Comparison of ENCODE assay signal across 16 mouse cellular contexts in genomic region chr11:68208023-68208422, GRCm38 (mm10).
A peak's percentile ranks its signal among the peaks of the same experiment; 100 is the strongest.
DNase-seq lines count a peak whose midpoint lies in the region; ATAC-seq lines count a peak whose summit lies in the region.
"Had no signal": no experiment of that assay in that cellular context is flagged by ENCODE, and none has a peak within 500 bp of the region (broad histone marks: within the 10 kb centered on the region; RNA-seq: fewer than 3 reads in every experiment).

No protein-coding gene starts in this region.

- H3K9me3 ChIP-seq in hindbrain, embryonic 13.5 days = no peaks in the 10 kb centered on the region
- no peaks in the 10 kb centered on the region for H3K9me3 ChIP-seq in hindbrain, embryonic 11.5 days (ENCODE audit: control insufficient read depth, low read length)
- H3K9me3 ChIP-seq in intestine, embryonic 15.5 days = no peaks in the 10 kb centered on the region
- H3K9me3 ChIP-seq: limb, embryonic 15.5 days; midbrain, embryonic 10.5 days; neural tube, embryonic 12.5 days had no signal

- H3K4me3 ChIP-seq in hindbrain, embryonic 13.5 days = no peak overlapping the region
- no peak overlapping the region for H3K4me3 ChIP-seq in hindbrain, embryonic 11.5 days (ENCODE audit: low read depth, low read length)
- H3K4me3 ChIP-seq in brown adipose tissue, adult 24 weeks (ENCODE audit: insufficient read depth, low read depth, low read length) = no peak overlapping the region
- no peak overlapping the region for H3K4me3 ChIP-seq in intestine, embryonic 15.5 days (replicated peaks)
- H3K4me3 ChIP-seq: limb, embryonic 15.5 days; midbrain, embryonic 10.5 days; neural tube, embryonic 12.5 days had no signal

- peaks cover 7% of the 10 kb centered on the region for H3K36me3 ChIP-seq in hindbrain, embryonic 13.5 days
- no peaks in the 10 kb centered on the region; the same call in 1 of the 2 replicates for H3K36me3 ChIP-seq in hindbrain, embryonic 11.5 days (ENCODE audit: control insufficient read depth, insufficient read depth, low read length)
- H3K36me3 ChIP-seq in intestine, embryonic 15.5 days = no peaks in the 10 kb centered on the region
- H3K36me3 ChIP-seq: limb, embryonic 15.5 days had no signal

- H3K4me1 ChIP-seq in hindbrain, embryonic 13.5 days (replicated peaks) = peaks cover 45% of the 10 kb centered on the region
- H3K4me1 ChIP-seq in hindbrain, embryonic 11.5 days (replicated peaks; ENCODE audit: control insufficient read depth, insufficient read depth, low read length) = peaks cover 3% of the 10 kb centered on the region
- peaks cover 11% of the 10 kb centered on the region for H3K4me1 ChIP-seq in brown adipose tissue, adult 24 weeks (ENCODE audit: control insufficient read depth, insufficient read depth, insufficient read length, low read length)
- peaks cover 27% of the 10 kb centered on the region for H3K4me1 ChIP-seq in intestine, embryonic 15.5 days (replicated peaks)

- H3K9ac ChIP-seq in hindbrain, embryonic 13.5 days = no peak overlapping the region
- no peak overlapping the region for H3K9ac ChIP-seq in hindbrain, embryonic 11.5 days (ENCODE audit: low read depth, low read length)
- H3K9ac ChIP-seq in intestine, embryonic 15.5 days = no peak overlapping the region
- H3K9ac ChIP-seq: limb, embryonic 15.5 days; neural tube, embryonic 12.5 days had no signal

- no peak for ATAC-seq in hindbrain, embryonic 13.5 days (ENCODE audit: low FRiP score)
- no peak for ATAC-seq in hindbrain, embryonic 11.5 days (ENCODE audit: low FRiP score)
- ATAC-seq in intestine, embryonic 15.5 days = no peak

- 83% methylated on average over 2 of the region's 2 CpGs for WGBS in hindbrain, embryonic 13.5 days
- WGBS in hindbrain, embryonic 11.5 days = 72% methylated on average over 2 of the region's 2 CpGs
- 45% methylated on average over 2 of the region's 2 CpGs for WGBS in intestine, embryonic 15.5 days

- intact Hi-C loops in left cerebral cortex, postnatal 14 days (cut with DNase I) = no loop called here

- DNase-seq in hindbrain, embryonic 11.5 days (ENCODE audit: low spot score) = no peak
- DNase-seq in lung, postnatal 36 days = peak; percentile 63
- no peak for DNase-seq in cerebellum, adult 8-10 months
- no peak for DNase-seq in left cerebral cortex, postnatal 14 days (ENCODE audit: low spot score in 2 of 2)
- DNase-seq: cerebellum, adult 9-11 months; gastrocnemius, postnatal 36 days; kidney, adult 18-20 months; kidney, postnatal 10 days; right cerebral cortex, postnatal 25 days had no signal

- H3K27me3 ChIP-seq in hindbrain, embryonic 13.5 days = 0 out of 2 replicates have a peak, but pooled peaks cover 3% of the 10 kb centered on the region
- no peaks in the 10 kb centered on the region for H3K27me3 ChIP-seq in hindbrain, embryonic 11.5 days (ENCODE audit: control insufficient read depth, insufficient read depth, low read length)
- H3K27me3 ChIP-seq in intestine, embryonic 15.5 days (replicated peaks) = no peaks in the 10 kb centered on the region
- H3K27me3 ChIP-seq: limb, embryonic 15.5 days; neural tube, embryonic 12.5 days had no signal

- H3K4me2 ChIP-seq in hindbrain, embryonic 13.5 days = no peak overlapping the region
- H3K4me2 ChIP-seq in hindbrain, embryonic 11.5 days (replicated peaks; ENCODE audit: low read depth, low read length) = no peak overlapping the region
- no peak overlapping the region for H3K4me2 ChIP-seq in intestine, embryonic 15.5 days (replicated peaks)
- H3K4me2 ChIP-seq: heart, embryonic 11.5 days; limb, embryonic 15.5 days; neural tube, embryonic 12.5 days had no signal

- H3K27ac ChIP-seq in hindbrain, embryonic 13.5 days = peak overlapping the region; percentile 2; the same call in 1 of the 2 replicates
- no peak overlapping the region for H3K27ac ChIP-seq in hindbrain, embryonic 11.5 days (ENCODE audit: low read depth, low read length)
- 0 out of 2 replicates have a peak overlapping the region, but pooled peaks have one; percentile 19 for H3K27ac ChIP-seq in brown adipose tissue, adult 24 weeks (replicated peaks; ENCODE audit: low read depth, low read length)
- peak overlapping the region; percentile 34; the same call in 1 of the 2 replicates for H3K27ac ChIP-seq in intestine, embryonic 15.5 days
- H3K27ac ChIP-seq: limb, embryonic 15.5 days; neural tube, embryonic 12.5 days had no signal
